Mouse (Mus musculus) intestine, embryonic 16.5 days (tissue): ENCODE measurements around the gene Gdf11. TPM values are rescaled to one million over a fixed set of nuclear protein-coding genes. Genes with fewer than 3 reads are reported as not detected.

Experiments used
- ATAC-seq: fragments of 200-750 bp; cut with Nextera tagmentation; 2 replicates; pipeline ENCODE4 v1.8.0; 2017; ENCODE audit warnings: moderate TSS enrichment, moderate library complexity
- H3K27ac ChIP-seq: fragments of 300-500 bp; sonication (generic); 2 replicates; pipeline ENCODE4 v1.5.1; 2014; ENCODE audit warnings: mild to moderate bottlenecking, low read length
- H3K27me3 ChIP-seq: fragments of 300-500 bp; sonication (generic); replicated peaks from 2 replicates; pipeline ENCODE4 v1.6.1; 2014; ENCODE audit warnings: low read length, control low read depth, mixed read lengths; ENCODE audit not compliant: control insufficient read depth, insufficient read depth
- H3K36me3 ChIP-seq: fragments of 300-500 bp; sonication (generic); 2 replicates; pipeline ENCODE4 v1.6.1; 2014; ENCODE audit warnings: low read length, control low read depth; ENCODE audit not compliant: control insufficient read depth, insufficient read depth
- H3K4me1 ChIP-seq: fragments of 300-500 bp; sonication (generic); 2 replicates; pipeline ENCODE4 v1.6.1; 2014; ENCODE audit warnings: low read length, control low read depth, mixed read lengths; ENCODE audit not compliant: control insufficient read depth, insufficient read depth
- H3K4me2 ChIP-seq: fragments of 300-500 bp; sonication (generic); 2 replicates; pipeline ENCODE4 v1.6.1; 2014; ENCODE audit warnings: low read depth, low read length, control low read depth
- H3K4me3 ChIP-seq: fragments of 300-500 bp; sonication (generic); 2 replicates; pipeline ENCODE4 v1.5.1; 2014; ENCODE audit warnings: mild to moderate bottlenecking, low read length
- H3K9ac ChIP-seq: fragments of 300-500 bp; sonication (generic); 2 replicates; pipeline ENCODE4 v1.6.1; 2014; ENCODE audit warnings: low read depth, low read length
- H3K9me3 ChIP-seq: fragments of 300-500 bp; sonication (generic); 2 replicates; pipeline ENCODE4 v1.6.1; 2016; ENCODE audit warnings: low read length, control low read depth; ENCODE audit not compliant: control insufficient read depth
- WGBS: fragments of 180-500 bp; shearing (Covaris S2); extraction: QIAGEN DNeasy Blood & Tissue Kit; methylation state at CpG from one replicate; pipeline ENCODE4 v1.1.7; 2014; 5-methylcytosine and 5-hydroxymethylcytosine counted together
- polyA plus RNA-seq: library from polyadenylated mRNA; unstranded; fragments of >200 nt; fragmentation: Nextera tagmentation; extraction: Ambion mirVana; gene quantifications from 2 replicates; pipeline ENCODE4 v1.2.1, GENCODE M21; 2015

Gene Gdf11
- polyA plus RNA-seq, 1 experiment from 2014 or later: 2.2 TPM

DNA sequence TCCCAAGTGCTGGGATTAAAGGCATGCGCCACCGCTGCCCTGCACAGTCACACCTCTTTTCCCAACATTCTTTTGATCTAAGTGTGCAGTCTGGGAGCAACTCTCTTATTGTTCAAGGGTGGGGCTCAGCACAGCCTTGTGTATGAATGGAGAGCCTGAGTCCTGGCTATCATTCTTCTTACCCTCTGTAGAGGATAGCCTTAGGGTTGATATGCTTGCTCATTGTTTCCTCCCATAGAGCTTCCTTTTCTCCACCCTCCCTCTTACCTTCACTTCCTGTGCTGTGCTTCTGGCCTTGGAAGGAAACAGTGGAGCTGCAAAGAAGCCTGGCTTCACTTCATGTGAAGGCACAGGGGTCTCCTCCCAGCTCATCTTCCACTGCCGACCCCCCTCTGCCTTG, 9.2 kb upstream of the Gdf11 start, which contains the start of gene Cd63:
Cd63 (plus strand) TSS at position 292 of the 400 bp plus-strand sequence.
- H3K4me3 ChIP-seq: no peak within 1 kb of the TSS
- 84% methylated on average over 3 of the region's 3 CpGs for WGBS
- no peak within 1 kb of the TSS for H3K4me2 ChIP-seq
- no peaks in the 10 kb centered on the region for H3K9me3 ChIP-seq
- no peak within 1 kb of the TSS for H3K27ac ChIP-seq
- 0 out of 2 replicates have a peak, but pooled peaks have one; percentile 47 for ATAC-seq
- no peaks in the 10 kb centered on the region for H3K4me1 ChIP-seq
- H3K9ac ChIP-seq: no peak within 1 kb of the TSS
- no peaks in the 10 kb centered on the region for H3K36me3 ChIP-seq
- peaks cover 11% of the 10 kb centered on the region for H3K27me3 ChIP-seq

DNA sequence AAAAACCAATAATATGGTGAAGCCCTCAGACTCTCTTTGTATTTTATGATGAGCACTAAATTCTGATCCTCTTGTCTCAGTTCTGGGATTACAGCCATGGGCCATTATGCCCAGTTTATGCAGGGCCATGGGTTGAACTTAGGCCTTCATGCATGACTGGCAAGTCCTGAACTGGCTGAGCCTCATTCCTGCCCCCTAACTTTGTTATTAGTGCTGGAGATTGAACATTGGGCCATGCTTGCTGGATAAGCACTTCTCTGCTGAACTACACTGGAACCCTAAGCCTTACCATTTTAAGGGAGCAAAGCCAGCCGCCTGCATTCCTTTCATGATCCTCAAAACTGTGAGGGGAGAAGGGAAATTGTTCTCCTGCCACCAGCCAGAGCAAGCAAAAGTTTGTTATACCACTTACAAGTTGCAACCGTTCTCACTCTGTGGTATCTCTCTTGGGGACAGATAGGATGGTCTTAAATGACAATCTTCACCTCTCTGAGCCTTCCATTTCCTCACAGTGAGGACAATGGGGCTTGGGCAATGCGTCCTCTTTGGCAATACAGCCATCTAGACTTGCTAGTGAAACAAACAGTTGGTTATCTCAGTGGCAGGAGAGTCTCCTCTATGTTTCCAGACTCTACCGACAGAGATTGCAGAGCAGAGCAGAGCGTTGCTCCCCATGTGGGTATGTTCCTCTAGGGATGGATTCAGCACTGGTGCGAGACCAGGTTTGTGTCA, 8.4 kb upstream of the Gdf11 start:
- Histone ChIP-seq H3K27me3 (peaks cover 11% of the 10 kb centered on the region), H3K36me3 (no peaks in the 10 kb centered on the region), H3K4me2 (no peak overlapping the region), H3K27ac (no peak overlapping the region), H3K4me3 (no peak overlapping the region), H3K4me1 (no peaks in the 10 kb centered on the region), H3K9ac (no peak overlapping the region), H3K9me3 (no peaks in the 10 kb centered on the region)
- no peak for ATAC-seq
- WGBS: 77% methylated on average over 6 of the region's 6 CpGs

DNA sequence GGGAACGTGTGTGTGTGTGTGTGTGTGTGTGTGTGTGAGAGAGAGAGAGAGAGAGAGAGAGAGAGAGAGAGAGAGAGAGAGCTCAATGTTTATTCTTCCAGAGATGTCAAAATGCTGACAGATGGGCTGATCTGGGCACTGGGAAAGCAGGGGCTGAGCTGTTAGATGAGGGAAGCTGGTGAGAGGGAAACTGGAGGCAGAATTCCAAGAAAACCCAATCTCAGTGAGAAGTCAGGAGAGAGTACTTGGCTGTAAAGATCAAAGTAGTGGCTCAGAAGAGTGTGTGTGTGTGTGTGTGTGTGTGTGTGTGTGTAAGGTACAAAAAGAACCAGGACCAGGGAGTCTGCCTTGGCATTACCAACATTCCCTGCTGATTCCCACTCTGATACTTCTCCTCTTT, 6.0 kb upstream of the Gdf11 start:
- H3K27me3 ChIP-seq: peaks cover 11% of the 10 kb centered on the region
- H3K4me2 ChIP-seq: no peak overlapping the region
- no peak overlapping the region for H3K4me3 ChIP-seq
- no peak for ATAC-seq
- H3K4me1 ChIP-seq: no peaks in the 10 kb centered on the region
- no peaks in the 10 kb centered on the region for H3K9me3 ChIP-seq
- WGBS: 16% methylated on average over 1 of the region's 1 CpGs
- H3K36me3 ChIP-seq: no peaks in the 10 kb centered on the region
- no peak overlapping the region for H3K27ac ChIP-seq
- H3K9ac ChIP-seq: no peak overlapping the region

DNA sequence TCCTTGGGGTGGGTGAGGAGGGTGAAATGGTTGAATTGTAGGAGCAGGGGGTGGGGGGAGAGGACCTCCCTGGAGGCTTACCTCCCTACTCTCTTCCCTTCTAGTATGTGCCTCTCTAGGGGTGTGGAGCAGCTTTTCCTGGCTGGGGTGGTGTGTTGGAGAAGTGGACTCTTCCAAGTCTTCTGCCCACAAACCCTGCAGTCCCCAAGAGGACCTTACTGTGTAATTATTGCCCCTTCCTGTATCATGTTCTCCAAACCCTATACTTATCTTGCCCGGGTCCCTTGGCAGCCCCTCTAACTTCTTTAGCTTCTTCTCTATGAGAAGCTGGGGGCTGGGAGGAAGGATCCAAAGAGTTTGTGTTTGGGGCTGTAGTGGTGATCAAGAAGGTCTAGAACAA, 5.3 kb upstream of the Gdf11 start:
- 0 out of 2 replicates have a peak, but pooled peaks cover 3% of the 10 kb centered on the region for H3K4me1 ChIP-seq
- no peaks in the 10 kb centered on the region for H3K36me3 ChIP-seq
- no peak for ATAC-seq
- no peak overlapping the region for H3K27ac ChIP-seq
- peaks cover 11% of the 10 kb centered on the region for H3K27me3 ChIP-seq
- H3K9me3 ChIP-seq: no peaks in the 10 kb centered on the region
- 30% methylated on average over 1 of the region's 1 CpGs for WGBS
- no peak overlapping the region for H3K9ac ChIP-seq
- no peak overlapping the region for H3K4me2 ChIP-seq
- H3K4me3 ChIP-seq: no peak overlapping the region

DNA sequence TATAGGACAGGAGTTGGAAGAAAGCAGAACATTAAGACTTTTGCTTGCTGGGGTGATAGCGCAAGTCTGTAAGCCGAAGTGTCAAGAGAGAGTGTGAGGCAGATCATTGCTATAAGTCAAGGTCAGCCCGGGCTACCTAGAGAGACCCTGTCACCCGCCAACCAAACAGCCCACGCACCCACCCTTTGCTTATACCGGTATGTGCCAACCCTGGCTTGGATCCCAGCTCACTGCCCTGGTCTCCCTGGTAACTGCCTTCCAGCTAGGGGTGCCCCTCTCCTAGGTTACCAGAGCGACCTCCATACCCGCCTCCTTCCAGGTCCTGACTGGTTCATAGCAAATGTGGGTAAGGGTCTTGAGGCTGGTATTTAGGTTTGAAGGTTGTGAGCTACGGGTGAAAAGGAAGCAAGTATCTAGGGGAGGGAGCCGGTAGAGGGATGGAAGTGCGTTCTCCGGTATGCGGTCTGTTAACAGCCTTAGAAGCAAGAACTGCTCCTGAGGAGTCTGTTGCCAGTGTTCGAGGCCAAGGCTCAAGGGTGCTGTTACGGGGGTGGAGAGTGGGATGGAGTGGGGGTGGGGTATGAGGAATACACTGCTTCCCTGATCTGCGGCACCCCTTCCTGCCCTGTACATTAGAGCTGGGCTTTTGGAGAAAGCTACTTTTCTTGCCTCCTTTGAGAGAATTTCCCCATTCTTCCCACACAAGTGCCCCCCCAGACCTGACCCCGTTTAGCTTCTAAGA, 4.6 kb upstream of the Gdf11 start:
- H3K27ac ChIP-seq: no peak overlapping the region
- H3K27me3 ChIP-seq: peaks cover 11% of the 10 kb centered on the region
- 0 out of 2 replicates have a peak, but pooled peaks cover 3% of the 10 kb centered on the region for H3K4me1 ChIP-seq
- ATAC-seq: no peak
- no peak overlapping the region for H3K4me3 ChIP-seq
- WGBS: 8% methylated on average over 17 of the region's 17 CpGs
- H3K4me2 ChIP-seq: peak overlapping the region; percentile 1; the same call in 1 of the 2 replicates
- H3K9me3 ChIP-seq: no peaks in the 10 kb centered on the region
- H3K9ac ChIP-seq: no peak overlapping the region
- no peaks in the 10 kb centered on the region for H3K36me3 ChIP-seq

DNA sequence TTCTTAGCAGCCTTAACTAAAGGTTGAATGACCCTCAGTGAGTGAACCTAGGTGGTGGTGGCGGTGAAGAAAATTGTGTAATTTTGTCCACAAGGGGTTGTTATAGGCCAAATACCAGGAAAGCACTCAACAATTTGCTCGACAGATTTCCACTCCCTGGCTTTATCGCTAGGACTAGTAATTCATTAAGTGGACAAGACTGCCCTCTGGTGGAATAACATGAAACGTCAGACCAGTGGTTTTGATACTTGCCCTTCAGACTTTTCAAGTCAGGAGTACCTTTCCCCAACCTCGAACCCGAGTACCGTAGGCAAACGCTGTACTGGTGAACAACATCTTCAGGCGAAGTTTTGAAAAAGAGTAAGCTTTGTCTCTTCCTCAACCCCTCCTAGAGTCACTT, 3.9 kb upstream of the Gdf11 start:
- Histone ChIP-seq H3K4me1 (peaks cover 6% of the 10 kb centered on the region), H3K27me3 (peaks cover 11% of the 10 kb centered on the region), H3K36me3 (no peaks in the 10 kb centered on the region), H3K9me3 (no peaks in the 10 kb centered on the region), H3K9ac (no peak overlapping the region), H3K27ac (no peak overlapping the region), H3K4me3 (no peak overlapping the region), H3K4me2 (peak overlapping the region; percentile 1; the same call in 1 of the 2 replicates)
- 0% methylated on average over 9 of the region's 9 CpGs for WGBS
- ATAC-seq: peak; percentile 33; the same call in 1 of the 2 replicates

DNA sequence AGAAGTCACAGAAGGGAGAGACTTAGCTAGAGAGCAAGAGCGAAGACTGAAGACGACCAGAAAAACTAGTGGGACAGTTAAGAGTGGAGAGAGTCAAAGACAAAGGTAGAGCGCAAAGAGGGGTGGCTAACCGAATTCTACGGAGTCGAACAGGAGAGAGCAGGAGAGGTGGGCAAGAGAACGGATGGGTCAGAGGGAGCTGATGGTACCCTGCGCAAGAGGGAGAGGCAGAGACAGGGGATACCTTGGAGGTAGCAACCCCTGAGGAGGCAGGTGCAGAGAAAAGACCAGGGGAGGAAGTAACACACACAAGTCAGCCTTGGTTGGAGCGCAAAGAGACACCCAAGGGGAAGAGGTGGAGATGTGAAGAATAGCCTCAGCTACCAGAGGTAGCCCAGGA, 728 bp upstream of the Gdf11 start:
- 0 out of 2 replicates have a peak, but pooled peaks have one; percentile 4 for ATAC-seq
- H3K4me2 ChIP-seq: peak overlapping the region; percentile 95
- H3K4me1 ChIP-seq: peaks cover 25% of the 10 kb centered on the region
- H3K36me3 ChIP-seq: no peaks in the 10 kb centered on the region
- peak overlapping the region; percentile 77; the same call in 1 of the 2 replicates for H3K27ac ChIP-seq
- peaks cover 11% of the 10 kb centered on the region for H3K27me3 ChIP-seq
- H3K9me3 ChIP-seq: no peaks in the 10 kb centered on the region
- H3K9ac ChIP-seq: peak overlapping the region; percentile 66
- WGBS: 4% methylated on average over 9 of the region's 9 CpGs
- peak overlapping the region; percentile 79 for H3K4me3 ChIP-seq

DNA sequence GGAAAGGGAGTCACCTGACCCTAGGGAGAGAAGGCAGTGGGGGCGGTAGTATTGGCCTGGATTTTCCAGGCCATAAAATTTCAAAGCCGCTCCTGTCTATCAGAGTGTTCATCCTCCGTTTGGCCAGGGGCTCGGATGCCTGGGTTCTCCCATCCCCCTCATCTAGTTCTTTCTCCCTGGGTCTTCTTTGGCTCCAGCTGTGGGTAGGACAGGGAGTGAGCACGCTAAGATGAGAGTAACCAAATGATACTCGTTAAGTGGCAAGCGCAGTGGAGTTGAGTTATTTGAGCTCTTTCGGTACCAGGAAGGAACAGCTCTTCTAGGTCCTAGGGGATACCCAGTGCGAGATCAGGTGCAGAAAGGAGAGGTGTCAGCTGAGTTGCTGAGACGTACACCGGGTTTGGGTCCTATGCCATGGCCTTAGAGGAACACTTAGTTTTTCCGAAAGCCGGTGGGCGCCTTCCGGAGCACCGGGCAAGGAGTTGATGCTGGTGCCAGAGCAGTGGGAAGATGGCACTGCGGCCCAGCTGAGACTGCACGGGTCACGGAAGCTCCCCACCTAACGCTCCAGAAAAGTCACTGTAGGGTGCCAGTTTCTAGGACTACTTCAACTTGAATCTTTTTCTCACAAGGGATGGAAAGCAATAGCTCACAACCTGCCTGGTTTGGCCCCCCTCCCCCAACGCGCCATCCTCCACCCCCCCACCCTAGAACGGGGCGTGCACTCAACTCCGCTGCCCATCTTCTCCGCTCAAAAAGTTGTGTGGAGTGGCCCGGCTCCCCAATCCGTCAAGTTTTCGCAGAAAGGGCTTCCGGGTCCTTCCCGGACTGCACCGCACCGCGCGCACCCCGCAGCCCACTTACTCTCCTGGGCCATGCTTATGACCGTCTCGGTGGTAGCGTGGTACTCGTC, 879 bp downstream of the Gdf11 start:
- WGBS: under 1% methylated on average over 40 of the region's 40 CpGs
- Histone ChIP-seq H3K27ac (peak overlapping the region; percentile 77), H3K9me3 (no peaks in the 10 kb centered on the region), H3K9ac (peak overlapping the region; percentile 66), H3K36me3 (no peaks in the 10 kb centered on the region), H3K27me3 (no peaks in the 10 kb centered on the region), H3K4me3 (peak overlapping the region; percentile 79), H3K4me2 (peak overlapping the region; percentile 95), H3K4me1 (peaks cover 25% of the 10 kb centered on the region)
- ATAC-seq: no peak; the same call in 1 of the 2 replicates
